Mouse (Mus musculus): ENCODE results near the gene Brdt.
"Not testable (repeated sequence)": the region's sequence is repeated elsewhere in the genome, so short reads cannot be mapped to it uniquely, and the experiment has no call there.

DNA sequence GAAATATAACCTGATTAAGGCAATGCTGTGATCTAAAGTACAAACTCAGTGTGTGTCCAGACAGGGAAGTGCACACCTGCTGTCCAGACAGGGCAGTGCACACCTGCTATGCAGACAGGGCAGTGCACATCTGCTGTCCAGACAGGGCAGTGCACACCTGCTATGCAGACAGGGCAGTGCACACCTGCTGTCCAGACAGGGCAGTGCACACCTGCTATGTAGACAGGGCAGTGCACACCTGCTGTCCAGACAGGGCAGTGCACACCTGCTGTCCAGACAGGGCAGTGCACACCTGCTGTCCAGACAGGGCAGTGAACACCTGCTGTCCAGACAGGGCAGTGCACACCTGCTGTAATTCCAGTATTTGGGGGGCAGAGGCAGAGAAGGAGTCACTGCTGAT is 55.5 kb downstream of the Brdt start:
- TF ChIP-seq CTCF (IDR thresholded peaks at IDR 0.05; ENCODE audit: borderline replicate concordance, insufficient read depth, low read depth, low read length); POLR2A (IDR thresholded peaks at IDR 0.05; ENCODE audit: borderline replicate concordance, insufficient read depth, low read length): not testable (repeated sequence)

Data from cerebellum, adult 2 months (tissue).